Mouse (Mus musculus): ENCODE results near the gene Rel. TPM values are rescaled to one million over a fixed set of nuclear protein-coding genes. Genes with fewer than 3 reads are reported as not detected.

Rel gene
- 90.7 TPM for polyA plus RNA-seq (2015; fragmentation: Illumina TruSeq; extraction: RNeasy Lipid Tissue Mini Kit (QIAGEN cat#74804); ENCODE audit: insufficient read depth, low replicate concordance)

DNA sequence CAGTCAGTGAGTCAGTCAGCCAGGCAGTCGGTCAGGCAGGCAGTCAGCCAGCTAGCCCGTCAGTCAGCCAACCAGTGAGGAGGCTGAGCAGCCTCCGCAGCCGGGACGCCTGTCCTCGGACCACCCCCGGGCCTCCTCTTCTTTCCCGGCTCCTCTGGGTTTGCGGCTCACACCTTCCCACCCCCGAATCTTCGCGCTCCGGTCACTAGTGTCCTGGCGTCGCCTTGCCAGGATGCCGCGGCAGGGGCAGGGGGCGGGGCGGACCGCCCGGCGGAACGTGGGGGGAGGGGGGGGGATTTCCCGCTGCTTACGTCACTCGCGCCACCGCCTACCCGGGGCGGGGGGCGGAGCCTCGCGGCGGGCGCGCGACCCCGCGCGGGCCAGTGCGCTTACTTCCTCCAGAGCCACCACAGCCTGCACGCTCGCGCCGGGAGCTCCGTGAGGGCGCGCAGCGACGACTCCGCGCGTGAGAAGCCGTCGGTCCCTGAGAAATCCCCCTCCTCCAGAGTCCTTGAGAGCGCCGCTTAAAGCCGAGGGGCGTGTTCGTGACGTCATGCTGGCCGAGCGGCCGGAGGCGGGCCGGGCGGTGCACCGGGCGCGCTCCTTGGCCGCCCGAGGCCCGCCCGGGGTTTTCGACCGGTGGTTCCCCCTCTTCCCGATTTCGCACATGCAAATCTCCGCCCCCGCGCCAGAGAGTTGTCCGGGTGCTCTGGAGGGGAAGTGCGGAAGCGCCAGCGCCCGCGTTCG lies at the start of gene Rel:
Rel (minus strand) TSS at position 211 of the 747 bp plus-strand sequence.

Other genes starting within 250 kb of the Rel start
- gene 1700093K21Rik, start 249.8 kb downstream of the Rel start, polyA plus RNA-seq (2015; fragmentation: Illumina TruSeq; extraction: RNeasy Lipid Tissue Mini Kit (QIAGEN cat#74804); ENCODE audit: insufficient read depth, low replicate concordance), result not detected
- gene 0610010F05Rik, start 137.3 kb downstream of the Rel start, polyA plus RNA-seq (2015; fragmentation: Illumina TruSeq; extraction: RNeasy Lipid Tissue Mini Kit (QIAGEN cat#74804); ENCODE audit: insufficient read depth, low replicate concordance), result 11.3 TPM
- gene Pus10, start 105.3 kb downstream of the Rel start, polyA plus RNA-seq (2015; fragmentation: Illumina TruSeq; extraction: RNeasy Lipid Tissue Mini Kit (QIAGEN cat#74804); ENCODE audit: insufficient read depth, low replicate concordance), result 31.9 TPM
- 19.9 TPM for gene Pex13, start 105.0 kb downstream of the Rel start, polyA plus RNA-seq (2015; fragmentation: Illumina TruSeq; extraction: RNeasy Lipid Tissue Mini Kit (QIAGEN cat#74804); ENCODE audit: insufficient read depth, low replicate concordance)
- gene Papolg, start 124.3 kb upstream of the Rel start, polyA plus RNA-seq (2015; fragmentation: Illumina TruSeq; extraction: RNeasy Lipid Tissue Mini Kit (QIAGEN cat#74804); ENCODE audit: insufficient read depth, low replicate concordance), result 43.6 TPM

Data from spleen, adult 10 weeks (tissue).